Mouse (Mus musculus) effector memory CD4-positive, alpha-beta T cell, adult 7 months (primary cell): ENCODE data around the gene Prkch. TPM values are rescaled to one million over a fixed set of nuclear protein-coding genes. Genes with fewer than 3 reads are reported as not detected.

Source experiments
- polyA plus RNA-seq: library from polyadenylated mRNA; unstranded; fragments of 100-300 nt; shearing (Covaris generic); gene quantifications from one replicate; pipeline ENCODE4 v1.2.1, GENCODE M21; 2017

Prkch gene
- 237 TPM for polyA plus RNA-seq

GRCm38 (mm10) chr12:73584610-73585240 lies at the start of gene Prkch:
TSS of gene Prkch (plus strand) at chr12:73584796.

DNA sequence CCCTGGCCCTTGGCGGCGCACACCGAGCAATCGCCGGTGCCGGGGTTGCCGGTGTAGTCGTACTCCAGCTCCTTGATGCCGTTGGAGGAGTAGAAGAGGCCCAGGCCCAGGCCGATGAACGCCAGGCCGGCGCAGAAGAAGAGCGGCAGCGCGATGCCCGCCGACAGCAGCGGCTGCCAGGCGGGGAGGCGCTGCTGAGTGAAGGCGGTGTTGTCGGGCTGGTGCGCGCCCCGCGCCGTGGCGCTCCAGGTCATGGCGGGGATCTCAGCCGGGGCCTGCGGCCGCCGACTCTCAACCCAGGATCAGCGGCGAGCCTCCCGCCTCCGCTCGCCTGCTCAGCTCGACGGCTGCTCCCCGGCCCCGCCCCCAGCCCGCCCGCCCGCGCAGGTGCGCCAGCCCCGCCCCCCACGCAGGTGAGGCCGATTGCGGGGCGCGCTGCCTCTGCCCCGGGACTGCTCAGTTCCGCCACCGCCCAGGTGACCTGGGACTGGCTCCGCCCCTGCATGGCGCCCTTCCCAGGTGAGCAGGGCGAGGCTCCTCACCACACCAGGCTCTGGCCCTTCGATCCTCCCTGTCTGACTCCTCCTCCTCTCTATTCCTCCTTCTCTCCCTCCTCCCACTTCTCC lies 38.4 kb upstream of the Prkch start, which contains the start of gene Tmem30b:
Gene Tmem30b, minus strand, starts transcription at position 307 of the 626 bp plus-strand sequence.

Other genes starting within 250 kb of the Prkch start
- 0.96 TPM for gene Tmem30b, start 38.4 kb upstream of the Prkch start, polyA plus RNA-seq